Mouse (Mus musculus): ENCODE measurements around the gene Asb7. TPM values are rescaled to one million over a fixed set of nuclear protein-coding genes. Genes with fewer than 3 reads are reported as not detected.

Asb7 gene
- polyA plus RNA-seq, 1 experiment from 2014 or later = 12.5 TPM

GRCm38 (mm10) chr7:66724514-66724913 is 35.1 kb upstream of the Asb7 start:
- no peak overlapping the region for H3K4me2 ChIP-seq
- no peak for ATAC-seq (replicated peaks; ENCODE audit: insufficient number of reproducible peaks, low FRiP score, low TSS enrichment)
- no peaks in the 10 kb centered on the region for H3K36me3 ChIP-seq (ENCODE audit: control insufficient read depth, insufficient read depth, low read length)
- H3K4me3 ChIP-seq (ENCODE audit: low read depth, low read length) = no peak overlapping the region
- H3K4me1 ChIP-seq (ENCODE audit: control insufficient read depth, insufficient read depth, low read length) = no peaks in the 10 kb centered on the region
- WGBS (ENCODE audit: insufficient replicate concordance) = 84% methylated on average over 4 of the region's 4 CpGs
- no peak overlapping the region for H3K27ac ChIP-seq (ENCODE audit: low read depth, low read length)
- H3K9me3 ChIP-seq (replicated peaks; ENCODE audit: control insufficient read depth, low read length) = no peaks in the 10 kb centered on the region
- no peaks in the 10 kb centered on the region for H3K27me3 ChIP-seq (ENCODE audit: control insufficient read depth, insufficient read depth, low read length)
- H3K9ac ChIP-seq (ENCODE audit: low read depth, low read length) = no peak overlapping the region

- Histone ChIP-seq H3K4me1 (ENCODE audit: control insufficient read depth, insufficient read depth, low read length) (no peaks in the 10 kb centered on the region), H3K9me3 (replicated peaks; ENCODE audit: control insufficient read depth, low read length) (no peaks in the 10 kb centered on the region), H3K4me3 (ENCODE audit: low read depth, low read length) (no peak overlapping the region), H3K36me3 (ENCODE audit: control insufficient read depth, insufficient read depth, low read length) (peaks cover 7% of the 10 kb centered on the region), H3K27ac (ENCODE audit: low read depth, low read length) (no peak overlapping the region), H3K9ac (ENCODE audit: low read depth, low read length) (no peak overlapping the region), H3K4me2 (no peak overlapping the region), H3K27me3 (ENCODE audit: control insufficient read depth, insufficient read depth, low read length) (no peaks in the 10 kb centered on the region)
- 71% methylated on average over 2 of the region's 2 CpGs for WGBS (ENCODE audit: insufficient replicate concordance)
- ATAC-seq (replicated peaks; ENCODE audit: insufficient number of reproducible peaks, low FRiP score, low TSS enrichment) = no peak
Measured at GRCm38 (mm10) chr7:66711166-66711565, 21.8 kb upstream of the Asb7 start.

GRCm38 (mm10) chr7:66704631-66705030 is 15.2 kb upstream of the Asb7 start:
- 94% methylated on average over 3 of the region's 3 CpGs for WGBS (ENCODE audit: insufficient replicate concordance)
- Histone ChIP-seq H3K9ac (ENCODE audit: low read depth, low read length) (no peak overlapping the region), H3K4me2 (no peak overlapping the region), H3K4me3 (ENCODE audit: low read depth, low read length) (no peak overlapping the region), H3K27ac (ENCODE audit: low read depth, low read length) (no peak overlapping the region), H3K4me1 (ENCODE audit: control insufficient read depth, insufficient read depth, low read length) (no peaks in the 10 kb centered on the region), H3K36me3 (ENCODE audit: control insufficient read depth, insufficient read depth, low read length) (peaks cover 2% of the 10 kb centered on the region; the same call in 1 of the 2 replicates), H3K9me3 (replicated peaks; ENCODE audit: control insufficient read depth, low read length) (no peaks in the 10 kb centered on the region), H3K27me3 (ENCODE audit: control insufficient read depth, insufficient read depth, low read length) (no peaks in the 10 kb centered on the region)
- no peak for ATAC-seq (replicated peaks; ENCODE audit: insufficient number of reproducible peaks, low FRiP score, low TSS enrichment)

- Histone ChIP-seq H3K4me1 (ENCODE audit: control insufficient read depth, insufficient read depth, low read length) (no peaks in the 10 kb centered on the region), H3K27ac (ENCODE audit: low read depth, low read length) (no peak overlapping the region), H3K9ac (ENCODE audit: low read depth, low read length) (no peak overlapping the region), H3K27me3 (ENCODE audit: control insufficient read depth, insufficient read depth, low read length) (no peaks in the 10 kb centered on the region), H3K4me3 (ENCODE audit: low read depth, low read length) (no peak overlapping the region), H3K9me3 (replicated peaks; ENCODE audit: control insufficient read depth, low read length) (no peaks in the 10 kb centered on the region), H3K36me3 (ENCODE audit: control insufficient read depth, insufficient read depth, low read length) (no peaks in the 10 kb centered on the region), H3K4me2 (no peak overlapping the region)
- no peak for ATAC-seq (replicated peaks; ENCODE audit: insufficient number of reproducible peaks, low FRiP score, low TSS enrichment)
- 83% methylated on average over 7 of the region's 7 CpGs for WGBS (ENCODE audit: insufficient replicate concordance)
Measured at GRCm38 (mm10) chr7:66702721-66703120, 13.3 kb upstream of the Asb7 start.

- Histone ChIP-seq H3K27me3 (ENCODE audit: control insufficient read depth, insufficient read depth, low read length) (no peaks in the 10 kb centered on the region), H3K27ac (ENCODE audit: low read depth, low read length) (no peak overlapping the region), H3K4me2 (no peak overlapping the region), H3K36me3 (ENCODE audit: control insufficient read depth, insufficient read depth, low read length) (no peaks in the 10 kb centered on the region; the same call in 1 of the 2 replicates), H3K9me3 (replicated peaks; ENCODE audit: control insufficient read depth, low read length) (no peaks in the 10 kb centered on the region), H3K4me3 (ENCODE audit: low read depth, low read length) (no peak overlapping the region), H3K4me1 (ENCODE audit: control insufficient read depth, insufficient read depth, low read length) (0 out of 2 replicates have a peak, but pooled peaks cover 10% of the 10 kb centered on the region), H3K9ac (ENCODE audit: low read depth, low read length) (0 out of 2 replicates have a peak overlapping the region, but pooled peaks have one; percentile 28)
- 38% methylated on average over 7 of the region's 7 CpGs for WGBS (ENCODE audit: insufficient replicate concordance)
- ATAC-seq (replicated peaks; ENCODE audit: insufficient number of reproducible peaks, low FRiP score, low TSS enrichment) = no peak
Measured at GRCm38 (mm10) chr7:66694467-66694866, 5.1 kb upstream of the Asb7 start.

- Histone ChIP-seq H3K4me1 (ENCODE audit: control insufficient read depth, insufficient read depth, low read length) (peaks cover 14% of the 10 kb centered on the region; the same call in 1 of the 2 replicates), H3K9me3 (replicated peaks; ENCODE audit: control insufficient read depth, low read length) (no peaks in the 10 kb centered on the region), H3K4me2 (peak within 1 kb of the TSS; percentile 95), H3K9ac (ENCODE audit: low read depth, low read length) (peak within 1 kb of the TSS; percentile 89), H3K27ac (ENCODE audit: low read depth, low read length) (peak within 1 kb of the TSS; percentile 83), H3K36me3 (ENCODE audit: control insufficient read depth, insufficient read depth, low read length) (no peaks in the 10 kb centered on the region), H3K4me3 (ENCODE audit: low read depth, low read length) (peak within 1 kb of the TSS; percentile 90), H3K27me3 (ENCODE audit: control insufficient read depth, insufficient read depth, low read length) (no peaks in the 10 kb centered on the region)
- ATAC-seq (replicated peaks; ENCODE audit: insufficient number of reproducible peaks, low FRiP score, low TSS enrichment) = peak; percentile 97
- WGBS (ENCODE audit: insufficient replicate concordance) = under 1% methylated on average over 51 of the region's 52 CpGs
Measured at GRCm38 (mm10) chr7:66689620-66690360, 394 bp upstream of the Asb7 start, which contains the start of gene Lins1. Gene Lins1 (plus strand): TSS chr7:66689889.

- H3K27me3 ChIP-seq (ENCODE audit: control insufficient read depth, insufficient read depth, low read length) = no peaks in the 10 kb centered on the region
- no peaks in the 10 kb centered on the region for H3K36me3 ChIP-seq (ENCODE audit: control insufficient read depth, insufficient read depth, low read length)
- peak overlapping the region; percentile 95 for H3K4me2 ChIP-seq
- H3K9me3 ChIP-seq (replicated peaks; ENCODE audit: control insufficient read depth, low read length) = no peaks in the 10 kb centered on the region
- peak overlapping the region; percentile 90 for H3K4me3 ChIP-seq (ENCODE audit: low read depth, low read length)
- H3K9ac ChIP-seq (ENCODE audit: low read depth, low read length) = peak overlapping the region; percentile 89
- peaks cover 10% of the 10 kb centered on the region; the same call in 1 of the 2 replicates for H3K4me1 ChIP-seq (ENCODE audit: control insufficient read depth, insufficient read depth, low read length)
- peak overlapping the region; percentile 10; the same call in 1 of the 2 replicates for H3K27ac ChIP-seq (ENCODE audit: low read depth, low read length)
- WGBS (ENCODE audit: insufficient replicate concordance) = under 1% methylated on average over 5 of the region's 5 CpGs
- ATAC-seq (replicated peaks; ENCODE audit: insufficient number of reproducible peaks, low FRiP score, low TSS enrichment) = no peak
Measured at GRCm38 (mm10) chr7:66688721-66689120, 675 bp downstream of the Asb7 start.

- peaks cover 15% of the 10 kb centered on the region for H3K36me3 ChIP-seq (ENCODE audit: control insufficient read depth, insufficient read depth, low read length)
Measured at GRCm38 (mm10) chr7:66682119-66682863, 7.1 kb downstream of the Asb7 start.

More at GRCm38 (mm10) chr7:66682119-66682863, 7.1 kb downstream of the Asb7 start:
- H3K27ac ChIP-seq (ENCODE audit: low read depth, low read length) = no peak overlapping the region
- 90% methylated on average over 5 of the region's 5 CpGs for WGBS (ENCODE audit: insufficient replicate concordance)
- H3K4me1 ChIP-seq (ENCODE audit: control insufficient read depth, insufficient read depth, low read length) = no peaks in the 10 kb centered on the region
- no peak for ATAC-seq (replicated peaks; ENCODE audit: insufficient number of reproducible peaks, low FRiP score, low TSS enrichment)
- H3K4me2 ChIP-seq = no peak overlapping the region
- H3K27me3 ChIP-seq (ENCODE audit: control insufficient read depth, insufficient read depth, low read length) = no peaks in the 10 kb centered on the region
- no peak overlapping the region for H3K4me3 ChIP-seq (ENCODE audit: low read depth, low read length)
- no peaks in the 10 kb centered on the region for H3K9me3 ChIP-seq (replicated peaks; ENCODE audit: control insufficient read depth, low read length)
- H3K9ac ChIP-seq (ENCODE audit: low read depth, low read length) = no peak overlapping the region

Data from heart, embryonic 11.5 days (tissue).